Mouse (Mus musculus) G1E (cell line): Measurements from ENCODE around the gene Slc37a3.

Experiments
- CTCF ChIP-seq: IDR thresholded peaks from 2 replicates; pipeline ENCODE4 v1.5.1; 2012; ENCODE audit warnings: low read depth, low read length, inconsistent platforms, mixed read lengths
- GATA1 ChIP-seq: IDR thresholded peaks from 2 replicates; pipeline ENCODE4 v1.6.1; 2012; ENCODE audit warnings: borderline replicate concordance, low read length, inconsistent platforms, mixed read lengths

DNA sequence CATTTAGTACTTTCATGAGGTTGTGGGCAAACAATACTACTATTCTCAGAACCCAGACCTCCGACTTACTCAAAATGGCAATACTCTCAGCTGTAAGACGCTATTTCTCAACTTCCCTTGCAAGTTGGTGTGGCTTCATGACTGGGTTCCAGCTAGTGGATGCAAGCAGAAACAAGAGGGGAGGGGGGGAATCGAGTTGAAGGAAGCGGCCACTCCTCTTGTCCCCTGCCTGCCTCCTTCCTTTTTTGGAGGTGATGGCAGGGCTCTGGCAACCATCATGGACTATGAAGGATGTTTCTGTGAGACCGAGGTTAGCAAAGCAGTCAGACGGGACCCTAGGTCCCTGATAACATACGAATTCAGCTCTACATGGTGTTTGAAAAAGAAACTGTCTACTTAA is 87.8 kb downstream of the Slc37a3 start:
- no peak for TF ChIP-seq CTCF
- TF ChIP-seq GATA1: no peak
